Mouse (Mus musculus): Measurements from ENCODE around the gene Ubr1.
A peak's percentile ranks its signal among the peaks of the same experiment; 100 is the strongest.
"Not testable (repeated sequence)": the region's sequence is repeated elsewhere in the genome, so short reads cannot be mapped to it uniquely, and the experiment has no call there.

Ubr1 gene

GRCm38 (mm10) chr2:120972964-120973363, 2.4 kb upstream of the Ubr1 start:
- DNase-seq = no peak

GRCm38 (mm10) chr2:120972257-120972656, 1.7 kb upstream of the Ubr1 start:
- not testable (repeated sequence) for DNase-seq

- no peak for DNase-seq
These were observed 1.3 kb upstream of the Ubr1 start for GRCm38 (mm10) chr2:120971766-120972165.

GRCm38 (mm10) chr2:120970045-120970539, 423 bp downstream of the Ubr1 start:
- no peak for DNase-seq

- DNase-seq = no peak
These were observed 5.0 kb downstream of the Ubr1 start for GRCm38 (mm10) chr2:120965486-120965885.

GRCm38 (mm10) chr2:120963110-120963509, 7.4 kb downstream of the Ubr1 start:
- no peak for DNase-seq

- no peak for DNase-seq
These were observed 10.3 kb downstream of the Ubr1 start for GRCm38 (mm10) chr2:120960261-120960660.

- DNase-seq = no peak
These were observed 10.7 kb downstream of the Ubr1 start for GRCm38 (mm10) chr2:120959827-120960226.

- no peak for DNase-seq
These were observed 11.2 kb downstream of the Ubr1 start for GRCm38 (mm10) chr2:120959363-120959762.

- no peak for DNase-seq
These were observed 18.2 kb downstream of the Ubr1 start for GRCm38 (mm10) chr2:120952176-120952938.

- DNase-seq = no peak
These were observed 19.3 kb downstream of the Ubr1 start for GRCm38 (mm10) chr2:120951208-120951607.

GRCm38 (mm10) chr2:120933038-120933437, 37.5 kb downstream of the Ubr1 start:
- DNase-seq = no peak

GRCm38 (mm10) chr2:120909556-120909955, 61.0 kb downstream of the Ubr1 start:
- DNase-seq = peak; percentile 5

GRCm38 (mm10) chr2:120896361-120896760, 74.2 kb downstream of the Ubr1 start:
- DNase-seq = no peak

GRCm38 (mm10) chr2:120887601-120888000, 82.9 kb downstream of the Ubr1 start:
- DNase-seq = no peak

- no peak for DNase-seq
These were observed 97.3 kb downstream of the Ubr1 start for GRCm38 (mm10) chr2:120873192-120873591.

GRCm38 (mm10) chr2:120871447-120872336, 98.8 kb downstream of the Ubr1 start:
- DNase-seq = no peak

GRCm38 (mm10) chr2:120867336-120867735, 103.2 kb downstream of the Ubr1 start:
- DNase-seq = no peak

GRCm38 (mm10) chr2:120866561-120866960, 104.0 kb downstream of the Ubr1 start:
- DNase-seq = peak; percentile 56

- DNase-seq = no peak
These were observed 107.1 kb downstream of the Ubr1 start for GRCm38 (mm10) chr2:120863389-120863788.

GRCm38 (mm10) chr2:120860699-120861098, 109.8 kb downstream of the Ubr1 start:
- no peak for DNase-seq

GRCm38 (mm10) chr2:120858131-120858530, 112.4 kb downstream of the Ubr1 start:
- no peak for DNase-seq

- no peak for DNase-seq
These were observed 117.4 kb downstream of the Ubr1 start for GRCm38 (mm10) chr2:120853151-120853550.

- DNase-seq = no peak
These were observed 117.9 kb downstream of the Ubr1 start for GRCm38 (mm10) chr2:120852626-120853025.
